Mouse (Mus musculus) mesoderm, embryonic 11.5 days (tissue): ENCODE results near the gene Mical2.

Experiments used
- DNase-seq: peaks from one replicate; pipeline ENCODE4 v3.0.0-alpha.2; 2012; ENCODE audit warnings: low read depth, low spot score

Gene Mical2

GRCm38 (mm10) chr7:112225615-112226262, at the start of gene Mical2:
Mical2 (plus strand) TSS chr7:112225856.
- peak; percentile 92 for DNase-seq

GRCm38 (mm10) chr7:112176627-112177026, 49.0 kb upstream of the Mical2 start:
- no peak for DNase-seq

DNA sequence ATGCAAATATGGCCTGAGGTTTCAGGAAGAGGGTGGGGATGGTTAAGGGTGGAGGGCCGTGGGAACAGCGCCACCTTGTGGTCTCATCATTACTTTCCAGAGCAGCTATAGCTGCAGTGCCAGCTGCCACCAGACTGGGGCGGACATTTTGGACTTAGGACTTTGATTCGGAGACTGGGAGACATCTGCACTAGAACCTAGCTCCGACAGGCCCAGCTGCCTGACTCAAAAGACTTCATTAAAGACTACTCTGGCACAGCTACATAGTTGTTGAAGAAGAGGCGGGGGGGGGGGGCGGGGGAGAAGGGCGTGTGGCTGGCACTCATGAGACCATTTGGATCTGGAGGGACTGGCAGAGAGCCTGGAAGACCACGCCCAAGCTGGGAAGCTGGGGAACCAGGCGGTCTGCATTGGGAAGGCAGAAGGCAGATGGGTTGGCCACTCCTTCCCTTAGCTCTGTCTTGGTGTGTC, 45.4 kb upstream of the Mical2 start:
- peak; percentile 93 for DNase-seq

DNA sequence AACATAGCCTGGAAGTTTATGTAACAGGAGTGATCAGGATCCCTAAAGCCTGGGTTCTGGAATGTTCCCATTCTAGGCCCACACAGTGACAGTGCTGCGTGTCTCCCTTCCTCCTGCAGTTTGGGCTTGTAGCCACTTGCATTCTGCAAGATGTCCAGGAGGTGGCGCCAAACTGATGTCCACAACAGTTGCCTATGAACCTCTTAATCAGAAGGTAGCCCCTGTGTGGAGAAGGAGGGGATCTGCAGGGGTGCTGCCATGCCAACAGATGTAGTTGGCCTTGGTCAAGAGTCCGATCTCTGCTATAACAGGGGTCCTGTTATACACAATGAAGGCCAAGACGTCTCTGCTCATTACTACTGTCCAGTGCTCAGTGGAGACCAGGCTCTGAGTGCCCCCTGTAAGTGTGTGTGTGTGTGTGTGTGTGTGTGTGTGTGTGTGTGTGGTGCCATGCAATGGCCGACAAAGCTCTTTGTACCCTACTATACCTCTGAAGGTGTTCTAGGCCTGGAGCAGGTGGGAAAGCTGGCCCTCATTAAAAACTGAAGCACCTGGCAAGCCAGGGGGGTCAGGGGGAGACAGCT, 42.3 kb upstream of the Mical2 start:
- DNase-seq = peak; percentile 91

GRCm38 (mm10) chr7:112184519-112185225, 41.0 kb upstream of the Mical2 start:
- DNase-seq = no peak

DNA sequence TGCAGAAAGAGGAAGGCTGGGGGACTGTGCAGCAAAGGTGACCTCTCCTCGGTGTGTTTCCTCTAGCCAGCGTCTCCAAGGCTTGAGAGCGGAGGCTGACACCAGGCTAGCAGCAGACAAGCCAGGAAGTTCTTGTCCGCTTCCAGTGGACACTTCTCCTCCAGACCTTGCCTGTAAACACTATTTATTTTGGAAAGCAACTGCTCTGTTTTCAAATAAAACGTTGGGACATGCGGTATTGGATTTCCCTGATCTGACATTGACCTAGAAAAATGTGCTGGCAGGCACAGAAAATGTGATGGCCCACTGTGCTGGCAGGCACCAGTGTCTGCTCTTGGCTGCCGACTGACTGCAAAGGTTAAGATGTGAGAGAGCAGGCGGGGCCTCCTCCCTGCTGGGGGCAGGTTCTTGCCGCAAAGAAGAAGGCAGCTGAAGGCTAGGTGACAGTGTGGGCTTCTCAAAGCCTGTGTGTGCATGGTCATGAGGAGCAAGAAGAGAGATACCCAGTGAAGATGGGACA, 40.4 kb upstream of the Mical2 start:
- no peak for DNase-seq

DNA sequence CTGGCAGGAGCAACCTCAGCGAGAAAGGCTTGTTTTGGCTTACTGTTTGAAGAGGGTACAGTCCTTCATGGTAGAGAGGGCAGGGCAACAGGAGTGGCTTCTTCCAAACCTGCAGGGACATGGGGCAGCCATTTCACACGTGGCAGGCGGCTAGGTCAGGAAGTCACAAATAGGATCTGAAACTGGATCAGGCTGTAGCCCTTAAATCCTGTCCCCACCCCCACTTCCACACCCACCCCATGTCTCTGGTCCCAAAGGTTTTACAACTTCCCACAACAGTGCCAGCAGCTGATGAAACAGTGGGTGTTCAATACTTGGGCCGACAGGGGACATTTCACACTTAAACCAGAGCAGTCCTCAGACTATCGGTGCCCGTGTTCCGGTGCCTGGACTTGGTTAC, 38.8 kb upstream of the Mical2 start:
- DNase-seq = no peak

DNA sequence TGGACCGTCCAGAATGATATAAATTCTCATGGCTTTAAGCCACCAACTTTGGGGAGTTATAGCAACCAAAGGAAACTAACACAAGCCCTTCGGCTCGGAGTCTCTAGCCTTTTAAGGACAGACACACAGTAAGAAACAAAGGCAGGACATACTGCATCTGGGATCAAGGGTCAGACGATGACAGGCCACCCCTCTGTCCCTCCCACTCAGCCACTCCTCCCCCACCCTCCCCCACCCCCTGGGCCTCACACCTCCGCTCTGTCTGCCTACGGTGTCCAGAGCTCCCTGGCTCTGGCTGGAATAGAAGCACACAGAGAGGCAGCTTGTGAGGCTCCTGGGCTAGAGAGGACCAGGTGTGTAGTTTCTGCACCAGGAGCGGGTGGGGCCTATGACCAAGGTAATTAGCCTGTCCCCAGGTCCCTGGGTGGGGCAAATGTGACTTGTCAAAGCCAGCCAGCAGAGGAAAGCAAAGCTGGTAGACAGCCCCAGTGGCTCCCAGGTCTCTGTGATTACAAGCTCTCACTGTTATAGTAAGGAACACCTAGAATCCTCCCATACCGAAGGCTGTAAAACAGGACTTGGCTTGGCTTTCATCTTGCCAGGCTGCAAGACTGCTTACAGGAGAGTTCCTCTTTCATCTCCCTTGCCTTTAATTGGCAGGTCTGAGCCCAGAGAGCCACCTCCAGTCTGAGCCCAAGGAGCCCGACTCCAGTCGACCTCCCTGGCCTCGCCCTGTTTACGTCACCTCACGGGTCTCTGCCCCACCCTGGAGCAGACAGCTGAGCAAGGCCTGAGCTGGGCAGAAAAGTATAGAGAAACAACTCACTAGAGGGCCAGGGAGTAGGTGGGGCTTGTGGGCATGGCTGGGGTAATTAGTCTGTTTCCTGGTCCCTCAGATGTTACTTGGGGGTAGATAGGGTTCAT, 37.9 kb upstream of the Mical2 start:
- DNase-seq = no peak

DNA sequence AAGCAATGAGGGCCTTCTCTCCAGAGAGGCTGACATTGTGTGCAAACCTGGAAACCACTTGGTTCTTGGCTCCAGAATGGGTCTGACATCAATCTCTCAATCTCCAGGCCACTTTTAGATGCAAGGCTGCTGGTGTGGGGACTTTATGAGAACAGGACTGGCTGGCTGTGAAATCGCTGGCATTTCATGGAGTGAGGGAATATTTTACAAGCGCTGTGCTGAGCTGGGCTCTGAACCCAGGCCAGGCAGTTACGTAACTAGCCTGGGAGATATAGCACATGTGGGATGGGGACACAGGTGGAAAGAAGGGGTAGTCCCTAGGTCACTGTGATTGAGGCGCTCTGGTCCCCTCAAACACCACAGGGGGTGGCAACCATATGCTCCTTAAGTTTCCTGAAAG, 33.4 kb upstream of the Mical2 start:
- DNase-seq = no peak

- no peak for DNase-seq
These were observed 32.9 kb upstream of the Mical2 start for GRCm38 (mm10) chr7:112192778-112193177.

DNA sequence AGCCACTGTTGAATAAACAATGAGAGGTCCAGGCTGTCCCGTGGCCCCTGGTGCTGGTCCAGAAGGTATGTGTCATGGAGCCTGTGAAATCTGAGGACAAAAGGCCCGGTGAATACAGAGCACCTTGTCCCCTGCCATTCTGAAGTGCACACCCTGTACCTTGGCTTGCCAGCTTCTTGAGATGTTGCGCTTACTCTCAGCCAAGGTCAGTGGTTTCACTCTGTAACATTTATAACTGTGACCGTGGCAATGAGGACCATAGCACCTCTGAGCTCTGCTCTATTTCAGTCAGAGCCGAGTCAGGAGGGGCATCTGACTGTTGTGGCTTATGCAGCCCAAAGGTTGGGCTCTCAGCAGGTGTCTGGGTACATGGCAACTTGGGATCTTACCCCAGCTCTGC, 31.4 kb upstream of the Mical2 start:
- DNase-seq = no peak

DNA sequence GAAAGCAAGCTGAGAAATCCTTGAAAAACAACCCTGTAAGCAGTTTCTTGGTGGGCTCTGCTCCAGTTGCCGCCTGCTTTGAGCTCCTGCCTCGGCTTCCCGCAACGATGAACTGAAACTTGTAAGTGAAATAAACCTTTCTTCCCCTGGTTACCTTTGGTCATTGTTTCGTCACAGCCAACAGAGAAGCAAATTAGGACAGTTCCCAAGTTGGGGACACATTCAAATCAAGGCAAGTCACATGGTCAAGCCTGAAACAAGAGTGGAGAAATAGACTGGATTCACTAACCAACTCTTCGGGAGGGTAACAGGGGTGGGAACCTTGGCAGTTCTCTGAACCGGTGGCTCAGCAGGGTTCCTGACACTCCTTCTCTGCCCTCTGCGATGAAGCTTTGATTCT, 28.2 kb upstream of the Mical2 start:
- DNase-seq = no peak

DNA sequence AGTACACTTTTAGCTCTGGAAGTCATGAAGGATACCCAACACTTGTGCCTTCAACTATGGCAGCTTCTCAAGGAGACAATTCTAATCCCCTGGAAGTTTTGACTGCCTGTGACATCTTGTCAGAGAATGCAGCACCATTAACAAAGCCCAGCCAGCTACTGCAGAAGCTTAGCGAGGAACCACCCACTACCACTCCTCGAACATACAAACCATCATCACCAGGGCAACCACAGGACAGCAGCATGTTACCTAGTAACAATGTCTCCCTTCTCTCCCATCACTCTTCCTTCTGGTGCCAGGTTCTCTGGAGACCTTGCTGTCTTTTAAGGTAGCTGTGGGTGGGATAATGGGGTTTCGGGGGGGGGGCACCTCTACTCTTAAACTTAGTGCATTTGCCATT, 26.3 kb upstream of the Mical2 start:
- DNase-seq = no peak

DNA sequence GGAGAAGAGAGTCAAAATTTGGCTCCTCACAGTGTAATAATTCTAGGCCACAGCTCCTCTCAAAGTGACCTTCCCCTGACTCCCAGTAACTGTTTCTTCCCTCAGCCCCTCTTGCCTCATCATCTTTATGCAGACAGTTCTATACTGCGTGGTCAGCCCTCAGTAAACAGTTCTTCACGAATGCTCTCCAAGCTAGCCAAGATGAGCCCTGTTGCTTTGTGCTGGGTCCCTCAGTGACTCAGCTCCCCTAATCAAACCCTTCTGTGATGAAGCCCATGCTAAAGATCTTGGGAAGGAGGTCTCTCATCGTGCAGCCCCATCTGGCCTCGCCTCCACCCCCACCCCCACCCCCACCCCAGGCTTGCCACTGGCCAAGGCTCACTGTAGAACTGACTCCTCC, 24.9 kb upstream of the Mical2 start:
- no peak for DNase-seq

- DNase-seq = no peak
These were observed 23.5 kb upstream of the Mical2 start for GRCm38 (mm10) chr7:112202194-112202593.

GRCm38 (mm10) chr7:112202843-112203242, 22.8 kb upstream of the Mical2 start:
- DNase-seq = no peak

DNA sequence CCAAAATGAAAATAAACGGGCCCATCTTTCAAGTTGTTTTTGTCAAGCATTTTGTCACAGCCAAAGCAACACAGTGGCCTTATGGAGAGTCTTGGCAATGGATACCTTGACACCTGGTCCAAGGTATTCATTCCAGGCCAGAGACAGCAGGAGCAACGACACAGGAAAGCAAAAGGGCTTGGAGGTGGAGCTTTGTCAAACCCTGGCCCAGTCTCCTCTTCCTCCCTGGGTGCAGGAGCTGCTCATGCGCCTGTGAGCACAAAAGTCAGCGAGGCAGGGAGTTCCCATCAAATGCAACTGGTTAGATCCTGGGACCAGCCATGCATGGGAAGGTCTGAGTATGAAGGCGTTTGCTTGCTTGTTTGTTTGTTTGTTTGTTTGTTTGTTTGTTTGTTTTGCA, 21.7 kb upstream of the Mical2 start:
- DNase-seq = no peak

GRCm38 (mm10) chr7:112204380-112204963, 21.2 kb upstream of the Mical2 start:
- DNase-seq = no peak

GRCm38 (mm10) chr7:112205513-112205912, 20.1 kb upstream of the Mical2 start:
- no peak for DNase-seq

- no peak for DNase-seq
These were observed 17.9 kb upstream of the Mical2 start for GRCm38 (mm10) chr7:112207717-112208116.
